Mouse (Mus musculus) thymus, adult 2 months (tissue): ENCODE results near the gene RPS10-NUDT3.

Experiments used
- CTCF ChIP-seq: fragments of 200-500 bp; IDR thresholded peaks from 2 replicates; pipeline ENCODE4 v1.5.1; 2012; ENCODE audit warnings: mild to moderate bottlenecking, control low read depth, low read length, moderate library complexity, borderline replicate concordance; ENCODE audit not compliant: control insufficient read depth, poor library complexity, insufficient read depth; ENCODE audit errors: extremely low read depth
- POLR2A ChIP-seq: fragments of 200-500 bp; IDR thresholded peaks from 2 replicates; pipeline ENCODE4 v1.6.1; 2012; ENCODE audit warnings: mild to moderate bottlenecking, low read length, control low read depth, moderate library complexity; ENCODE audit not compliant: control insufficient read depth, poor library complexity, insufficient read depth; ENCODE audit errors: extremely low read depth

DNA sequence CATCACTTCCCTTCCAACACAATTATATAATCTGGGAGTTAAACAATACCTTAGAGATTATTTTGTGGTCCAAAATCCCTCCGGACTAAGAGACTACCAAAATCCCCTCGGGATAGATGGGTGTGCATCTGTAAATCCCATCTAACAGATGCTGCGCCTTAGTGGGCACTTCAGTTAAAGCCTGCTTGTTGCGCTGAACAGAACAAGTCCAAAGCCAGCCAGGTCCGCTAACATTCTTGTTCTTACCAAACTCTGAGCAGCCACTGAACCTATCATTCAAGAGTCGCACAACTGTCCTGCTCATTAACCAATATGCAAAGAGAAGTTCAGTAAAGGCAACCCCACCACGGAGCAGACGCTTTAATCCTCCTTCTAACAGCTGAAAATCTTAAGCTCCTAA is 13.9 kb downstream of the RPS10-NUDT3 start:
- TF ChIP-seq CTCF (no peak), POLR2A (no peak)
